Mouse (Mus musculus) limb, embryonic 14.5 days (tissue): ENCODE measurements around the gene Mrtfb. TPM values are rescaled to one million over a fixed set of nuclear protein-coding genes. Genes with fewer than 3 reads are reported as not detected.

Experiments used
- ATAC-seq: fragments of 200-750 bp; cut with Nextera tagmentation; 2 replicates; pipeline ENCODE4 v1.8.0; 2017; ENCODE audit warnings: low read depth, moderate number of reproducible peaks, moderate TSS enrichment; ENCODE audit not compliant: low FRiP score
- DNase-seq: peaks from one replicate; pipeline ENCODE4 v3.0.0-alpha.2; 2015; ENCODE audit warnings: low spot score
- H3K27ac ChIP-seq: fragments of 300-500 bp; sonication (generic); replicated peaks from 2 replicates; pipeline ENCODE4 v1.5.1; 2014; ENCODE audit warnings: low read depth, mild to moderate bottlenecking, low read length, moderate library complexity, mixed read lengths
- H3K27me3 ChIP-seq: fragments of 300-500 bp; sonication (generic); 2 replicates; pipeline ENCODE4 v1.6.1; 2014; ENCODE audit warnings: low read length, mixed read lengths; ENCODE audit not compliant: control insufficient read depth, insufficient read depth
- H3K36me3 ChIP-seq: fragments of 300-500 bp; sonication (generic); 2 replicates; pipeline ENCODE4 v1.6.1; 2014; ENCODE audit warnings: mild to moderate bottlenecking, low read length, moderate library complexity, mixed read lengths; ENCODE audit not compliant: control insufficient read depth, insufficient read depth
- H3K4me1 ChIP-seq: fragments of 300-500 bp; sonication (generic); 2 replicates; pipeline ENCODE4 v1.6.1; 2014; ENCODE audit warnings: antibody characterized with exemption, low read length, mixed read lengths; ENCODE audit not compliant: control insufficient read depth, insufficient read depth
- H3K4me2 ChIP-seq: fragments of 300-500 bp; sonication (generic); replicated peaks from 2 replicates; pipeline ENCODE4 v1.6.1; 2014; ENCODE audit warnings: low read depth, mild to moderate bottlenecking, low read length, moderate library complexity; ENCODE audit not compliant: severe bottlenecking
- H3K4me3 ChIP-seq: fragments of 300-500 bp; sonication (generic); replicated peaks from 2 replicates; pipeline ENCODE4 v1.5.1; 2014; ENCODE audit warnings: low read length
- H3K9ac ChIP-seq: fragments of 300-500 bp; sonication (generic); 2 replicates; pipeline ENCODE4 v1.6.1; 2014; ENCODE audit warnings: mild to moderate bottlenecking, low read depth, low read length, moderate library complexity; ENCODE audit not compliant: severe bottlenecking
- H3K9me3 ChIP-seq: fragments of 300-500 bp; sonication (generic); 2 replicates; pipeline ENCODE4 v1.6.1; 2016; ENCODE audit warnings: low read length; ENCODE audit not compliant: control insufficient read depth
- POLR2A ChIP-seq: fragments of 200-500 bp; IDR thresholded peaks from 2 replicates; pipeline ENCODE4 v1.8.0; 2012; ENCODE audit warnings: inconsistent platforms, mild to moderate bottlenecking, moderate library complexity, borderline replicate concordance; ENCODE audit not compliant: insufficient read depth, insufficient read length; ENCODE audit errors: extremely low read depth
- WGBS: fragments of 180-500 bp; shearing (Covaris S2); extraction: QIAGEN DNeasy Blood & Tissue Kit; methylation state at CpG from one replicate; pipeline ENCODE4 v1.1.7; 2014; 5-methylcytosine and 5-hydroxymethylcytosine counted together
- polyA plus RNA-seq, 2 experiments: library from polyadenylated mRNA; depleted of rRNA in 1 of 2; stranded (reverse) in 1 of 2; unstranded in 1 of 2; fragments of >200 nt; fragmentation: Nextera tagmentation in 1 of 2; extraction: Ambion mirVana in 1 of 2; gene quantifications; 2 replicates each; pipeline versions ENCODE4 v1.2.1 to v1.2.3; 2012 to 2014

The Mrtfb gene
- polyA plus RNA-seq, 2 experiments, result 11.8 to 26.0 TPM

DNA sequence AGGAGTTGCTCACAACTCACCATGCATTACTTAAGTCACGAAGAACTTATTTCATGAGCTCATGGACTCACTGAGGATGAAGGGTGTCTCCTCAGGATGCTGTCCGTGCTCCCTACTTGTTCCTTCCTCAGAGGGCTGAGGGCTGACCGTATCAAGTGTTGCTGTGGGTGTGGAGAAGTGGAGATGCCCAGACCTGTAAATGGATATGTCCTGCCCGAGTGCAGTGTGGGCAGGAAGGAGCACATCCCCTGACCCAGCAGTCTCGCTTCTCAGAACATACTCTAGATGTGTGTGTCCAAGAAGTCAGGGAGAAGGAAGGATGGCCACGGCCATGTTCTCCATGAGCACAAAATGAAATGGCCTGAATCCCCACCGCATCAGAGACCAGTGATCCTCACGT is 38.3 kb upstream of the Mrtfb start:
- Histone ChIP-seq H3K4me2 (no peak overlapping the region), H3K9ac (no peak overlapping the region), H3K9me3 (no peaks in the 10 kb centered on the region), H3K36me3 (no peaks in the 10 kb centered on the region), H3K4me1 (no peaks in the 10 kb centered on the region), H3K27ac (no peak overlapping the region), H3K27me3 (no peaks in the 10 kb centered on the region), H3K4me3 (no peak overlapping the region)
- ATAC-seq (no peak), DNase-seq (no peak)
- WGBS, result 86% methylated on average over 8 of the region's 8 CpGs
- no peak for TF ChIP-seq POLR2A

DNA sequence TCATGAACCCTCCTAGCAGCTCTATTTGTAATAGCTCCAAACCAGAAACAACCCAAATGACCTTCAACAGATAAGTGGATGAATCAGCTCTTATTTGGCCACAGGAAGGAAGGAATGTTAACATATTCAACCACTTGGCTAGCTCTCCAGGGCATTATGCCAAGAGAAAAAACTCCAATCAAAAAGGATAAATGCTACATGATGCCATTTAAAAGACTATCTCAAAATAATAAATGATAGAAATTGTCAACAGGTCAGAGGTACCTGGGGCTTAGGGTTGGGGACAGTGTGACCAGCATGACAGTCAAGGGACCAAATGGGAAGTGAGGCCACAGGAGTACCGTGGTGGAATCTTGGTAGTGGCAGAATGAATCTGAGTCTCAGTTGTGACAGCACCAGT is 34.8 kb upstream of the Mrtfb start:
- Histone ChIP-seq H3K4me3 (no peak overlapping the region), H3K27me3 (no peaks in the 10 kb centered on the region), H3K9me3 (no peaks in the 10 kb centered on the region), H3K27ac (no peak overlapping the region), H3K4me1 (no peaks in the 10 kb centered on the region), H3K4me2 (no peak overlapping the region), H3K36me3 (no peaks in the 10 kb centered on the region), H3K9ac (no peak overlapping the region)
- 96% methylated on average over 1 of the region's 1 CpGs for WGBS
- ATAC-seq (no peak), DNase-seq (no peak)
- no peak for TF ChIP-seq POLR2A

DNA sequence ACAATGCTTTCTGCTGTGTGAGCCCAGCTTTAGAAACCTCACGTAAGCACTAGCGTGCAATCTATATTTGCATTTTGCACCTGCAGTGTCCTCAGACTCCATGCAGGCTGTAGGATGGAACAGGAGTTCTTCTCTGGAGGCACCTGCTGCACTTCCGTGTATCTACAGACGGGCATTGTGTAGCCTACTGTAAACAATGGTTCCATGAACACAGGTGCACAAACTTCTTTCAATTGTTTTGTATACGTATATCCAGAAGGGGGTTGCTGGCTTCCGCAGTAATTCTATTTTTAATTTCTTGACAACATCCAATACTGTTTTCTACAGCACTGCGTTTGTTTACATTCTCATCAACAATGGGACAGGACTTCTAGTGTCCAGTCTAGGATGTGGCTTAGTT is 24.2 kb upstream of the Mrtfb start:
- H3K4me1 ChIP-seq, result peaks cover 8% of the 10 kb centered on the region; the same call in 1 of the 2 replicates
- no peak overlapping the region for H3K9ac ChIP-seq
- TF ChIP-seq POLR2A, result no peak
- no peak for DNase-seq
- H3K27ac ChIP-seq, result no peak overlapping the region
- no peaks in the 10 kb centered on the region for H3K27me3 ChIP-seq
- 92% methylated on average over 7 of the region's 7 CpGs for WGBS
- no peaks in the 10 kb centered on the region for H3K36me3 ChIP-seq
- no peaks in the 10 kb centered on the region for H3K9me3 ChIP-seq
- no peak overlapping the region for H3K4me3 ChIP-seq
- no peak for ATAC-seq
- H3K4me2 ChIP-seq, result no peak overlapping the region

DNA sequence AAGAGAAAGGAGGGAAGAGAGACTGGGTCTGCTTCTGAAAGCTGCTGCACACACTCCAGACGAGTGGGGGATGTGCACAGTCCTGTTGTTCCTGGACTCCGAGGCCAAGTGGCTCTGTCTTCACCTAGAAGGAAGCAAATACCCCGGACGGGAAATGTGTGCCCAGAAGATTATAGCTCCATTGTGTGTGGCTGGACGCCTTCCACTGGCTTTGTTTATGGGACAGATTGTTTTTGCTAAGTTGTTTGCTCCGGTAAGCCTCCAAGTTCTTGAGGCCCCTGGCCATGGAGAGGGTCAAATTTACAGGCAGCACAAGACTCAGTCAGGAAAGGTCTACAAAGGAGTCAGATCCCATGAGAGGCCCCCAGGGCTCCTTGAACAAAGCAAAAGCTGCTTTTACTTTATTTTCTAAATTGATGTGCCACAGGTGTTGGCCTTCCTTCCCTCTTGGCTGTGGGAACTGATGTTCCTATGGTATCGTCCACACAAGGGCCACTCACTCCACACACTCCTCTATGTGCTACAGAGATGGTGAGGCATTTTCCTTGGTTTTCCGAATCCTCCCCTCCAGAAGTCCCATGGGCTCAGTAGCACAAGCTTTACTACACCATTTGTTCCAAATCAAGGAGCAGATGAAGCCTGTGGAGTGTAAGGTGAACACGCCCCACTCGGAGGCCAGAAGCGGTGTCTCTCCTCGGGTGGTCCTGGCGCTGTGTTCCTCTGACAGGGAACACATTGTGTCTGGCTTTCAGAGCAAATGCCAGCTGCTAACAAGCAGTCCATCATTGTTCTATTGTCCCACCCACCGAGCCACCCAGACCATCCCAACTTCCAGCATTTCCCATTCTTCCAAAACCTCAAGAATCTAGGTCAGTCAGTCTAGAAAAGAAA is 23.1 kb upstream of the Mrtfb start:
- DNase-seq (peak; percentile 12), ATAC-seq (peak; percentile 57)
- H3K36me3 ChIP-seq, result no peaks in the 10 kb centered on the region
- no peaks in the 10 kb centered on the region for H3K9me3 ChIP-seq
- H3K27ac ChIP-seq, result no peak overlapping the region
- no peak overlapping the region for H3K9ac ChIP-seq
- no peak overlapping the region for H3K4me3 ChIP-seq
- TF ChIP-seq POLR2A, result no peak
- WGBS, result 38% methylated on average over 14 of the region's 14 CpGs
- H3K4me2 ChIP-seq, result no peak overlapping the region
- no peaks in the 10 kb centered on the region for H3K27me3 ChIP-seq
- peaks cover 8% of the 10 kb centered on the region; the same call in 1 of the 2 replicates for H3K4me1 ChIP-seq

DNA sequence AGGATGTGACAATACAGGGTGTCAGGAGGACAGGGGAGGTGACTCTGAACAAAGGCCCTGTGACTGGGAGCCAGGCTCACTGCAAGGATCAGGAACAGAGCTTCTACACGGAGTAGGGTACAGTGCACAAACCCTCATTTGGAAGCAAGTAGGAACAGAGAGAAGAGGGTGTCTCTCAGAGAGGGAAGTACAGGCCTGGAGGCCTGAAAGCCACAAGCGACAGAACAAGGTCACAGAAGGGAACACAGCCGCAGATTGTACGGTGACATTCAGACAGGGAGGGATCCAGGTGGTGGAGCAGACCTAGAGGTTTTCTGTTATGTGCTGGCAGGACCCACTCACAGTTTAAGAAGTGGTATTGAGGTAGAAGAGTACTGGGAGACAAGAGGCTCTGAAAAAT is 17.2 kb upstream of the Mrtfb start:
- Histone ChIP-seq H3K9ac (no peak overlapping the region), H3K36me3 (no peaks in the 10 kb centered on the region), H3K4me1 (0 out of 2 replicates have a peak, but pooled peaks cover 3% of the 10 kb centered on the region), H3K4me3 (no peak overlapping the region), H3K4me2 (no peak overlapping the region), H3K27ac (no peak overlapping the region), H3K9me3 (no peaks in the 10 kb centered on the region), H3K27me3 (no peaks in the 10 kb centered on the region)
- DNase-seq, result no peak
- TF ChIP-seq POLR2A, result no peak
- 79% methylated on average over 4 of the region's 4 CpGs for WGBS
- ATAC-seq, result no peak
